Mouse (Mus musculus) ES-Bruce4 (cell line): Measurements from ENCODE around the gene Rnf181. TPM values are rescaled to one million over a fixed set of nuclear protein-coding genes. Genes with fewer than 3 reads are reported as not detected.

Experiments
- H3K27ac ChIP-seq: 2 replicates; pipeline ENCODE4 v1.5.1; 2012; ENCODE audit warnings: low read length, inconsistent platforms; ENCODE audit not compliant: insufficient read depth
- H3K27me3 ChIP-seq: 2 replicates; pipeline ENCODE4 v1.6.1; 2012; ENCODE audit warnings: mild to moderate bottlenecking, low read length, inconsistent platforms; ENCODE audit not compliant: control insufficient read depth, poor library complexity, insufficient read depth, severe bottlenecking
- H3K36me3 ChIP-seq: 2 replicates; pipeline ENCODE4 v1.6.1; 2012; ENCODE audit warnings: inconsistent platforms, mild to moderate bottlenecking, low read length, moderate library complexity; ENCODE audit not compliant: control insufficient read depth, poor library complexity, insufficient read depth, severe bottlenecking
- H3K4me1 ChIP-seq: one replicate; pipeline ENCODE4 v1.8.1; 2011; ENCODE audit warnings: low read length; ENCODE audit not compliant: control insufficient read depth, insufficient read depth
- H3K4me3 ChIP-seq: 2 replicates; pipeline ENCODE4 v1.5.1; 2011; ENCODE audit warnings: low read depth, mild to moderate bottlenecking, low read length
- H3K9ac ChIP-seq: 2 replicates; pipeline ENCODE4 v1.6.1; 2012; ENCODE audit warnings: low read depth, mild to moderate bottlenecking, inconsistent platforms; ENCODE audit not compliant: poor library complexity, severe bottlenecking
- H3K9me3 ChIP-seq: replicated peaks from 2 replicates; pipeline ENCODE4 v1.6.1; 2012; ENCODE audit warnings: mild to moderate bottlenecking, low read length, inconsistent platforms; ENCODE audit not compliant: control insufficient read depth, poor library complexity, insufficient read depth, severe bottlenecking
- CTCF ChIP-seq: IDR thresholded peaks from one replicate; pipeline ENCODE4 v1.8.1; 2011; ENCODE audit warnings: low read depth, low read length
- EP300 ChIP-seq: IDR thresholded peaks from 2 replicates; pipeline ENCODE4 v1.6.1; 2011; ENCODE audit warnings: low read depth, low read length; ENCODE audit not compliant: insufficient read depth
- POLR2A ChIP-seq: IDR thresholded peaks from one replicate; pipeline ENCODE4 v1.8.1; 2011; ENCODE audit warnings: low read length; ENCODE audit not compliant: insufficient read depth
- polyA plus RNA-seq: library from polyadenylated mRNA; stranded (reverse); fragments of >200 nt; gene quantifications from 2 replicates; pipeline ENCODE4 v1.2.4, GENCODE M21; 2011; ENCODE audit warnings: low read depth; ENCODE audit not compliant: missing spikeins, insufficient read depth, insufficient read length

Rnf181 gene
- polyA plus RNA-seq, 1 experiment, result 79.6 TPM

- TF ChIP-seq CTCF, result no peak
- no peak for TF ChIP-seq POLR2A
- TF ChIP-seq EP300, result no peak
- Histone ChIP-seq H3K4me3 (no peak overlapping the region), H3K36me3 (no peaks in the 10 kb centered on the region), H3K27ac (no peak overlapping the region), H3K9ac (no peak overlapping the region), H3K27me3 (no peaks in the 10 kb centered on the region), H3K9me3 (no peaks in the 10 kb centered on the region), H3K4me1 (no peaks in the 10 kb centered on the region)
Observed at GRCm38 (mm10) chr6:72387816-72388215, 21.1 kb upstream of the Rnf181 start.

- H3K9me3 ChIP-seq, result no peaks in the 10 kb centered on the region
- TF ChIP-seq CTCF, result no peak
- no peak for TF ChIP-seq EP300
- no peak overlapping the region for H3K9ac ChIP-seq
- H3K27me3 ChIP-seq, result no peaks in the 10 kb centered on the region
- H3K4me1 ChIP-seq, result no peaks in the 10 kb centered on the region
- no peak overlapping the region for H3K4me3 ChIP-seq
- H3K36me3 ChIP-seq, result no peaks in the 10 kb centered on the region
- H3K27ac ChIP-seq, result no peak overlapping the region
Observed at GRCm38 (mm10) chr6:72386561-72386960, 19.8 kb upstream of the Rnf181 start.

- TF ChIP-seq POLR2A (no peak), CTCF (no peak), EP300 (no peak)
- Histone ChIP-seq H3K27ac (no peak overlapping the region), H3K27me3 (no peaks in the 10 kb centered on the region), H3K9me3 (no peaks in the 10 kb centered on the region), H3K4me3 (no peak overlapping the region), H3K9ac (no peak overlapping the region), H3K36me3 (no peaks in the 10 kb centered on the region), H3K4me1 (no peaks in the 10 kb centered on the region)
Observed at GRCm38 (mm10) chr6:72385258-72385657, 18.5 kb upstream of the Rnf181 start.

GRCm38 (mm10) chr6:72383952-72384351 is 17.2 kb upstream of the Rnf181 start:
- no peak overlapping the region for H3K9ac ChIP-seq
- TF ChIP-seq POLR2A (no peak), EP300 (no peak), CTCF (no peak)
- H3K27ac ChIP-seq, result no peak overlapping the region

GRCm38 (mm10) chr6:72383142-72383820 is 16.5 kb upstream of the Rnf181 start:
- Histone ChIP-seq H3K4me3 (no peak overlapping the region), H3K36me3 (no peaks in the 10 kb centered on the region), H3K9ac (no peak overlapping the region), H3K27me3 (no peaks in the 10 kb centered on the region), H3K27ac (no peak overlapping the region), H3K9me3 (no peaks in the 10 kb centered on the region), H3K4me1 (no peaks in the 10 kb centered on the region)
- TF ChIP-seq POLR2A (no peak), EP300 (no peak), CTCF (no peak)

More at GRCm38 (mm10) chr6:72383952-72384351, 17.2 kb upstream of the Rnf181 start:
- Histone ChIP-seq H3K9me3 (no peaks in the 10 kb centered on the region), H3K36me3 (no peaks in the 10 kb centered on the region), H3K4me3 (no peak overlapping the region), H3K4me1 (no peaks in the 10 kb centered on the region), H3K27me3 (no peaks in the 10 kb centered on the region)

GRCm38 (mm10) chr6:72382494-72382893 is 15.7 kb upstream of the Rnf181 start:
- no peak overlapping the region for H3K4me3 ChIP-seq
- H3K4me1 ChIP-seq, result no peaks in the 10 kb centered on the region
- no peaks in the 10 kb centered on the region for H3K9me3 ChIP-seq
- H3K9ac ChIP-seq, result no peak overlapping the region
- H3K27me3 ChIP-seq, result no peaks in the 10 kb centered on the region
- no peak overlapping the region for H3K27ac ChIP-seq
- TF ChIP-seq EP300 (no peak), CTCF (no peak), POLR2A (no peak)
- no peaks in the 10 kb centered on the region for H3K36me3 ChIP-seq
